Mouse (Mus musculus) embryonic fibroblast, embryonic 13.5 days (primary cell): ENCODE results near the gene Coro6.

ENCODE experiments used
- CTCF ChIP-seq: IDR thresholded peaks from 2 replicates; pipeline ENCODE4 v1.5.1; 2011; ENCODE audit warnings: mild to moderate bottlenecking, control low read depth, low read length, moderate library complexity, borderline replicate concordance; ENCODE audit not compliant: insufficient read depth
- POLR2A ChIP-seq: IDR thresholded peaks from 2 replicates; pipeline ENCODE4 v1.6.1; 2011; ENCODE audit warnings: low read depth, mild to moderate bottlenecking, control low read depth, low read length, moderate library complexity

- no peak for TF ChIP-seq CTCF
- no peak for TF ChIP-seq POLR2A
Measured at GRCm38 (mm10) chr11:77472775-77473174, 10.6 kb downstream of the Coro6 start.
